Mouse (Mus musculus): ENCODE results near the gene Slc25a21.

Gene Slc25a21

GRCm38 (mm10) chr12:57068607-57069006 is 128.7 kb downstream of the Slc25a21 start:
- in situ Hi-C loops (cut with MboI; ENCODE audit: low sequenced_read_pairs): no loop called here

DNA sequence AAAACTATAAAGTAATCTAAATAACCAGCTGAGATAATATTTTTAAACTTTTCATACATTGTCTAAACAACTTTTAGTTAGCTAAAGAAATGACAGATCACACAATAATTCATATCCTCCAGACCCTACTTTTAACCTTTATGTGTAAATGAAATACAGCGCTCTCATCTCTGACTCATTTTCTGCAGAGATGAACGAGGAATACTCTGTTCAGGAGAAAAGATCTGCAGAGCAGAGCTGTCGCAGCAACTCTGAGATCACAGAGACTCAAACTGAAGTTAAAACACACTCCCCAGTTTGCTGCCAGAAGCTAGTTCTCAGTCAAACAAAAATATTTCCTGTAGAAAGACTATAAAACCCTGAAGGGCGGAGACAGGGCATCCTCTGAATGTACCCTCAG is 177.5 kb downstream of the Slc25a21 start:
- in situ Hi-C loops (cut with MboI; ENCODE audit: low sequenced_read_pairs): no loop called here

- in situ Hi-C loops (cut with MboI; ENCODE audit: low sequenced_read_pairs): no loop called here
These were observed 180.4 kb downstream of the Slc25a21 start for GRCm38 (mm10) chr12:57016845-57017244.

DNA sequence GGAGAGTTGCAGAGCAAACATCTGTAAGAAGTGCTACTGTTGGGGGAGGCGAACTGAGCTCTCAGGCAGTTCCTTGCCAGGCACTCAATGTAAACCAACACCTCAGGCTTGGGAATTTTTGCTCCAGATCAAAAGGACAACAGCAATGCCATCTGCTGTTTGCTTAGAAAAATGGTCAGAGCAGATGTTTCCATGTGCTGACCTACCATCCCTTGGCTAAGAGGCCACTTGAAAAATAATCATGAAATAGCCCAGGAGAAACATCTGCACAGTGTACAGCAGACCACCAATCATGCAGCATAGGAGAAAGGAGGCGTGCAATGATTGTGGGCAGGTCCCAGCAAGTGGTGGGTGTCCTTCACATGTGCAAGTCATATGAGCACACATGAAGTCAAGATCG is 180.9 kb downstream of the Slc25a21 start:
- in situ Hi-C loops (cut with MboI; ENCODE audit: low sequenced_read_pairs): no loop called here

DNA sequence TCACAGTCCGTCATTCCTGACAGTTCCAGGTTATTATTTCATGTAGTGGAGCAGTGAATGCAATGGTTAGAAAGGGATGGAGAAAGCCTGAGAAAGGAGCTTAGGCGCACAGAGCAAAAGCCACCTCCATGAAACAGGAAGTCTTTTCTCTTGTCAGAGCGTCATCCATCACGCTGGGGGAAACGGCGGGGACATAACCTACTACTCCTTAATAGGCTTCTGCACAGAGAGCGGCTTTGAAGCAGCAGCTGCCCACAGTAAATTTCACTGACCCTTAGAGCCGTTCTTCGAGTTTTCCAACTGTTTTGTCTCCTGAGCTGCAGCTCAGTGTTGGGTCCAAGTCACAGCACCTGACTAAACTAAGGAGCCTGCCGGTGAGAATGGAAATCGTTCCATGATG is 188.3 kb downstream of the Slc25a21 start:
- in situ Hi-C loops (cut with MboI; ENCODE audit: low sequenced_read_pairs): no loop called here

GRCm38 (mm10) chr12:56986049-56986448 is 211.2 kb downstream of the Slc25a21 start:
- in situ Hi-C loops (cut with MboI; ENCODE audit: low sequenced_read_pairs): no loop called here

DNA sequence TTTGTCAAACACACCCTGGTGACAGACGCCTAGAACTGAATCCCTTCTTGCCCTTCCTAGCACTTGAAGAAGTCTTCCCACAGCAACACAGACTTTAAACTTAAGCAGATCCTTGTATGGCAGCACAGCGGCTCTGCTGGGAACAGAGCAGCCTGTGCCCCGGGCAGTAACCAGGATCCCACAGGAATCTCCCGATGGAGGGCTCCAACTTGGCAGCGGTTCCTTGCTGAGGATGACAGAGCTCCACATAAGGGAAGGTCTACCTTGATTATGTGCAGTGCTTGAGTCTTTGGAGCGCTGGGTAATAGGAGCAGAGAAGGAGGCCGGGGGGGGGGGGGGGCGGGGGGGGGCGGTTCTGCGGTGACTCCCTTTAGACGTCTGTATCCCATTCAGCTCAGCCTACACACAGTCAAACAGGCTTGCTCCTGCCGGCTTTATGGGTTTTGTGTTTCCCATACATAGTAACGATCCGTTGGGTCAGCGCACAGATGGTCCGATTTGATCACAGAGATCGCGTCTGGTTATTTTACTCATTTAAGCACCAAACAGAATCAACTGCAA is 215.1 kb downstream of the Slc25a21 start:
- in situ Hi-C loops (cut with MboI; ENCODE audit: low sequenced_read_pairs): no loop called here

- in situ Hi-C loops (cut with MboI; ENCODE audit: low sequenced_read_pairs): no loop called here
These were observed 222.0 kb downstream of the Slc25a21 start for GRCm38 (mm10) chr12:56975256-56975655.

DNA sequence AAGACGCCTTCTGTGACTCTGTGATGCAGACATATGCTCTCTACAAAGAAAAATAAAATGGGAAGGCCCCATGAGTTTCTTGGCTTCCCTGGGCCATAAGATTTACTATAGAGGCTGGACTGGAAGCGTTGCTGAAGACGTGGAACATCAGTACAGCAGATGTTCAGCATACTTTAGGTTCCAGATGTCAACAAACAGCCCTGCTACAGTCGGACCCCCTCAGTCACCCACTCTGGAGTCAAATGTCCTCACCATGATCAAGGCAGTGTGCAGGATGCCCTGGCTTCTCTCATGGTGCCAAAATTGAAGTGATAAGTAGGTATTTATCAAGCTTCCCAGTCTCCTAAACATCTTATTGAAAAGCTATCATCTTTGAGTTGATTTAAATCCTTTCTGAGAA is 234.0 kb downstream of the Slc25a21 start:
- in situ Hi-C loops (cut with MboI; ENCODE audit: low sequenced_read_pairs): no loop called here

DNA sequence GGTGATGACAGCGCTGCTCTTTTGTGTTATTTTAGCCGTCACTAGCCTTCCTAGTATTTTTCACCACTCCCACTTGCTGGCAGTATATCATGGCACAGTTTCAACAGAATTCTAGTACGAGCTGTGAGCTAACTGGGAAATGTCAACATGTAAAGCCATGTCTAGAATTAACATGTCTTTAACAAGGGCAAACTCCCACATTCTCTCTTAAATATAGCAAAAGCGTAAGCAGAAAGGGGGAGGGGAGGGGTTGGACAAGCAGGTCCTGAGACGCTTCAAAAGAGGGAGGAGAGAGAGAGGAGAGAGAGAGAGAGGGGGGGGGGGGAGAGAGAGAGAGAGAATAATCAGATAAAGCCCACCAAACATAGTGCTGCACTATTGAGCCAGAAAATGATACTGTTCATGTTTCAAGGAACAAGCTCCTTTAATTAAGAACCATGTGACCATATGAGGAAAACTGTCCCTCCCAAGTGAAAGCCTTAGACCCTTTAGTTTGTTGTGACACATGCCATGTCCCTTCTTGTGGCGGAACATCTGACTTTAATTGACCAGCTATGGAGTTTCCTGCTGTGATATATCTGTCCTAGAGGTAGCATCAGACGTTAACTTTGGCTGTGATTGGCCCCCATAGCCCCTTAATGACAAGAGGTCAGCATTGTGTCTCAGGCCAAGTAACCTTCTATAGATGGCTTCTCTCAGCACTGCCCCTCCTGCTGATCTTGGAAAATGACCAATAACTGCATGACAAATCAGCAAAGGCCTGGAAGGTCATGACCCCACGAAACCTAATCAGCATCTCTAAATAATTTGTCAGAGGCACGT is 237.8 kb downstream of the Slc25a21 start:
- in situ Hi-C loops (cut with MboI; ENCODE audit: low sequenced_read_pairs): no loop called here

- in situ Hi-C loops (cut with MboI; ENCODE audit: low sequenced_read_pairs): no loop called here
These were observed 239.0 kb downstream of the Slc25a21 start for GRCm38 (mm10) chr12:56958244-56958643.

GRCm38 (mm10) chr12:56951749-56952657 is 245.3 kb downstream of the Slc25a21 start:
- in situ Hi-C loops (cut with MboI; ENCODE audit: low sequenced_read_pairs): no loop called here

DNA sequence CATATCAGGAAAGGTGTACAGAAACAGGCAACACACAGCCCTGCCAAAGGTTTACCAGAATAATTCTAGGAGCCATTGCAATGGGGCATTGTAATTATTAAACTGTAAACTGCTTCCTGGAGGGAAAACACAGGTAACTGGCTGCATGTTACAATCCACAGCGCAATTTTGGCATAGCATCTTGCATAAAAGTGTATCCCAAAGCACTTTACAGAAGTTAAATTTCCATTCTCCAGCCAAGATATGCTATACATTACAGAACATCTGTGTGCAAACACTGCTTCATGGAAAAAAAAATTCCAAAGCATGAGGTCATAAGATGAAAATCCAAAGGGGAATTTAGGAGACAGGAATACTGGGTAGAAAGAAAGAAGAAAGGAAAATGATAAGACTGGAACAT is 253.0 kb downstream of the Slc25a21 start:
- in situ Hi-C loops (cut with MboI; ENCODE audit: low sequenced_read_pairs): no loop called here

DNA sequence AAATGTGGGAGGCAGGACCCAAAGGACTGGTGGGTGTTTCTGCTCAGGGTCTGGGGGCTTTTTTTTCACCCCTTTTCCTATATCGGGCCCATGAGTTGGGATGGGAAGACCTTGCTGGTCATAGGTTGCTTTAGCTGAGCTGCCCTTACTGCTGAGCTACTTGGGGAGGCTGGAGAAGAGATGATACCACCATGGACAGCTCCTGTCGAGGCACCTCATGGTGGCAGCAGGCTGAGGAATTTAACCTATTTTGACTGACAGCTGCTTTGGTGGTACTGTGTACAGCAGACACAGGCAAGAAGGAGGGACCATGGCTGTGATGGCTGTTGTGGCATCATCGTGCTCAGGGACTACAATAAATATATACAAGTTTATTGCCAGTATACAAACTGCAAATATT is 256.4 kb downstream of the Slc25a21 start:
- in situ Hi-C loops (cut with MboI; ENCODE audit: low sequenced_read_pairs): no loop called here

- in situ Hi-C loops (cut with MboI; ENCODE audit: low sequenced_read_pairs): no loop called here
These were observed 279.1 kb downstream of the Slc25a21 start for GRCm38 (mm10) chr12:56918145-56918544.

- in situ Hi-C loops (cut with MboI; ENCODE audit: low sequenced_read_pairs): no loop called here
These were observed 290.8 kb downstream of the Slc25a21 start for GRCm38 (mm10) chr12:56906476-56906875.

GRCm38 (mm10) chr12:56905652-56906305 is 291.5 kb downstream of the Slc25a21 start:
- in situ Hi-C loops (cut with MboI; ENCODE audit: low sequenced_read_pairs): no loop called here

- in situ Hi-C loops (cut with MboI; ENCODE audit: low sequenced_read_pairs): no loop called here
These were observed 292.1 kb downstream of the Slc25a21 start for GRCm38 (mm10) chr12:56905222-56905621.

DNA sequence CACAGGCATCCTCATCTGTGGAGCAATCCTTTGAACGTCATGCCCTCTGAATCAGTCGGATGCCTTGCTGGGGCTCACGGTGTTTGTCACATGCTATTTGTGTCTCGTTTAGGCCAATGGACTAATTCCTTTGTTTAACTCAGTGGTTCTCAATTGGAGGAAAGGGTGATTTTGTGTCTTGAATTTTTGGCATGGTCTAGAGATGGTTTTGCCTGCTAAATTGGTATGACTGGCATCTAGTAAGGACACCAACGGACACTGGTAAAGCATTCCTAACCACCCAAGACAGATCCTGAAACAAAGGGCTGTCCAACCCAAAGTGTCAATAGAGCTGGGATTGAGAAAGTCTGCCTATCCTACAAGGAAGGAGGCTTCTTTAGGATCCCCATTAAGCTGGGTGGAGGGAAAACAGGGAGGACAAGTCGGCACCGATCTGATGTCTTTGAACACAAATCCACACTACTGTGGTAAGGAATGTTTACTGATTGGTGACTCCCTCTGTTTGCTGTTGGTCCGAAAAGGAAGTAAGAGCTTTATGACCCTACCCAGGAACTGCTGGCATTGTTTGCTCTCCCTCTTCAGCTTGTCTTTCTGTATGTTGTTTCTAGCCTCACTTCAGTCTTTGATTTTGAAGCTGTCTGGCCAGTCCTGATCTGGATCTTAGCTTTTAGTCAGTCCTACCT is 294.4 kb downstream of the Slc25a21 start:
- in situ Hi-C loops (cut with MboI; ENCODE audit: low sequenced_read_pairs): no loop called here

DNA sequence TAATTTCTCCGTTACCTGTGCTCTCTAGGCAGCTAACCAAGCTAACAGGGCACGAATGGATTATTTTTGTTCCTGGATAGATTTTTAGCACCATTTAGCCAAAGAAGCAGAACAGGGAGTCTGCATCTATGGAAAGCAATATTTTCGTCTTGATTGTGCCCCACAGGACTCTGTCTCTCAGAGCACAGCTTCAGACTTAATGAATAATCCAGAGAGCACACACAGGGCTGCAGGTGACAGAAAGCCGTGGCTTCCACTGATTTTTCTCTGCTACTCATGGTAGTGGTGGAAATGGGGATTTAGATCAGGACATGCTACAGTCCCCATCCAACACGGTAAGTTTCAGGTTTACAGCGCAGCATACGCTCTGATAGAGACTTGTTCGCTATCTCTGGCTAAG is 299.3 kb downstream of the Slc25a21 start:
- in situ Hi-C loops (cut with MboI; ENCODE audit: low sequenced_read_pairs): no loop called here
